Mouse (Mus musculus): ENCODE measurements around the gene Ksr1. TPM values are rescaled to one million over a fixed set of nuclear protein-coding genes. Genes with fewer than 3 reads are reported as not detected.

The Ksr1 gene
- polyA plus RNA-seq, 1 experiment from 2014 or later, result 2.1 TPM

- Histone ChIP-seq H3K9me3 (replicated peaks) (no peaks in the 10 kb centered on the region), H3K4me3 (replicated peaks) (no peak overlapping the region), H3K27ac (replicated peaks) (no peak overlapping the region), H3K36me3 (replicated peaks) (no peaks in the 10 kb centered on the region), H3K9ac (no peak overlapping the region), H3K4me2 (no peak overlapping the region), H3K4me1 (replicated peaks) (no peaks in the 10 kb centered on the region), H3K27me3 (no peaks in the 10 kb centered on the region)
- 77% methylated on average over 6 of the region's 6 CpGs for WGBS (ENCODE audit: insufficient replicate concordance)
- ATAC-seq (ENCODE audit: insufficient read depth), result no peak
Observed at GRCm38 (mm10) chr11:79104538-79104937, 41.7 kb downstream of the Ksr1 start.

GRCm38 (mm10) chr11:79104096-79104495, 42.1 kb downstream of the Ksr1 start:
- Histone ChIP-seq H3K4me3 (replicated peaks) (no peak overlapping the region), H3K36me3 (replicated peaks) (no peaks in the 10 kb centered on the region), H3K27ac (replicated peaks) (no peak overlapping the region), H3K4me1 (replicated peaks) (0 out of 2 replicates have a peak, but pooled peaks cover 3% of the 10 kb centered on the region), H3K27me3 (no peaks in the 10 kb centered on the region), H3K4me2 (no peak overlapping the region), H3K9me3 (replicated peaks) (no peaks in the 10 kb centered on the region), H3K9ac (no peak overlapping the region)
- no peak for ATAC-seq (ENCODE audit: insufficient read depth)
- 78% methylated on average over 11 of the region's 11 CpGs for WGBS (ENCODE audit: insufficient replicate concordance)

- no peak overlapping the region for H3K4me3 ChIP-seq (replicated peaks)
- no peak overlapping the region for H3K4me2 ChIP-seq
- ATAC-seq (ENCODE audit: insufficient read depth), result no peak
- H3K36me3 ChIP-seq (replicated peaks), result no peaks in the 10 kb centered on the region
- H3K9me3 ChIP-seq (replicated peaks), result no peaks in the 10 kb centered on the region
- peaks cover 8% of the 10 kb centered on the region; the same call in 1 of the 2 replicates for H3K4me1 ChIP-seq (replicated peaks)
- no peaks in the 10 kb centered on the region for H3K27me3 ChIP-seq
- 61% methylated on average over 5 of the region's 5 CpGs for WGBS (ENCODE audit: insufficient replicate concordance)
- no peak overlapping the region for H3K27ac ChIP-seq (replicated peaks)
- H3K9ac ChIP-seq, result no peak overlapping the region
Observed at GRCm38 (mm10) chr11:79103461-79103869, 42.7 kb downstream of the Ksr1 start.

- WGBS (ENCODE audit: insufficient replicate concordance), result 44% methylated on average over 4 of the region's 4 CpGs
- H3K36me3 ChIP-seq (replicated peaks), result no peaks in the 10 kb centered on the region
- H3K9ac ChIP-seq, result no peak overlapping the region
- no peak overlapping the region for H3K4me2 ChIP-seq
- no peak overlapping the region for H3K27ac ChIP-seq (replicated peaks)
- H3K27me3 ChIP-seq, result no peaks in the 10 kb centered on the region
- peaks cover 10% of the 10 kb centered on the region; the same call in 1 of the 2 replicates for H3K4me1 ChIP-seq (replicated peaks)
- no peaks in the 10 kb centered on the region for H3K9me3 ChIP-seq (replicated peaks)
- no peak for ATAC-seq (ENCODE audit: insufficient read depth)
- no peak overlapping the region for H3K4me3 ChIP-seq (replicated peaks)
Observed at GRCm38 (mm10) chr11:79102280-79102679, 43.9 kb downstream of the Ksr1 start.

GRCm38 (mm10) chr11:79101568-79101967, 44.6 kb downstream of the Ksr1 start:
- Histone ChIP-seq H3K4me2 (no peak overlapping the region), H3K27me3 (no peaks in the 10 kb centered on the region), H3K9ac (no peak overlapping the region), H3K36me3 (replicated peaks) (no peaks in the 10 kb centered on the region), H3K9me3 (replicated peaks) (no peaks in the 10 kb centered on the region), H3K4me1 (replicated peaks) (peaks cover 10% of the 10 kb centered on the region; the same call in 1 of the 2 replicates), H3K27ac (replicated peaks) (no peak overlapping the region), H3K4me3 (replicated peaks) (no peak overlapping the region)
- no peak for ATAC-seq (ENCODE audit: insufficient read depth)
- WGBS (ENCODE audit: insufficient replicate concordance), result 73% methylated on average over 6 of the region's 6 CpGs

GRCm38 (mm10) chr11:79099032-79099431, 47.2 kb downstream of the Ksr1 start:
- Histone ChIP-seq H3K4me3 (replicated peaks) (no peak overlapping the region), H3K9ac (no peak overlapping the region), H3K36me3 (replicated peaks) (no peaks in the 10 kb centered on the region), H3K4me2 (no peak overlapping the region), H3K27me3 (no peaks in the 10 kb centered on the region), H3K4me1 (replicated peaks) (peaks cover 19% of the 10 kb centered on the region), H3K27ac (replicated peaks) (no peak overlapping the region), H3K9me3 (replicated peaks) (no peaks in the 10 kb centered on the region)
- WGBS (ENCODE audit: insufficient replicate concordance), result 74% methylated on average over 8 of the region's 8 CpGs
- no peak for ATAC-seq (ENCODE audit: insufficient read depth)

GRCm38 (mm10) chr11:79097736-79098135, 48.5 kb downstream of the Ksr1 start:
- no peak overlapping the region for H3K4me3 ChIP-seq (replicated peaks)
- WGBS (ENCODE audit: insufficient replicate concordance), result 75% methylated on average over 7 of the region's 7 CpGs
- ATAC-seq (ENCODE audit: insufficient read depth), result no peak
- H3K4me1 ChIP-seq (replicated peaks), result peaks cover 29% of the 10 kb centered on the region
- H3K36me3 ChIP-seq (replicated peaks), result no peaks in the 10 kb centered on the region
- no peaks in the 10 kb centered on the region for H3K9me3 ChIP-seq (replicated peaks)
- no peak overlapping the region for H3K9ac ChIP-seq
- no peak overlapping the region for H3K27ac ChIP-seq (replicated peaks)
- H3K4me2 ChIP-seq, result no peak overlapping the region
- no peaks in the 10 kb centered on the region for H3K27me3 ChIP-seq

GRCm38 (mm10) chr11:79096673-79097072, 49.5 kb downstream of the Ksr1 start:
- 59% methylated on average over 5 of the region's 5 CpGs for WGBS (ENCODE audit: insufficient replicate concordance)
- Histone ChIP-seq H3K27ac (replicated peaks) (no peak overlapping the region), H3K4me1 (replicated peaks) (peaks cover 31% of the 10 kb centered on the region), H3K9ac (no peak overlapping the region), H3K27me3 (no peaks in the 10 kb centered on the region), H3K9me3 (replicated peaks) (no peaks in the 10 kb centered on the region), H3K4me2 (no peak overlapping the region), H3K4me3 (replicated peaks) (no peak overlapping the region), H3K36me3 (replicated peaks) (no peaks in the 10 kb centered on the region)
- no peak for ATAC-seq (ENCODE audit: insufficient read depth)

- ATAC-seq (ENCODE audit: insufficient read depth), result no peak
- H3K27ac ChIP-seq (replicated peaks), result no peak overlapping the region
Observed at GRCm38 (mm10) chr11:79095713-79096112, 50.5 kb downstream of the Ksr1 start.

GRCm38 (mm10) chr11:79094727-79095126, 51.5 kb downstream of the Ksr1 start:
- Histone ChIP-seq H3K4me2 (no peak overlapping the region), H3K4me1 (replicated peaks) (peaks cover 31% of the 10 kb centered on the region), H3K9me3 (replicated peaks) (no peaks in the 10 kb centered on the region), H3K9ac (no peak overlapping the region), H3K27ac (replicated peaks) (no peak overlapping the region), H3K36me3 (replicated peaks) (no peaks in the 10 kb centered on the region), H3K27me3 (no peaks in the 10 kb centered on the region), H3K4me3 (replicated peaks) (no peak overlapping the region)
- ATAC-seq (ENCODE audit: insufficient read depth), result no peak
- WGBS (ENCODE audit: insufficient replicate concordance), result 56% methylated on average over 5 of the region's 5 CpGs

More at GRCm38 (mm10) chr11:79095713-79096112, 50.5 kb downstream of the Ksr1 start:
- 51% methylated on average over 2 of the region's 2 CpGs for WGBS (ENCODE audit: insufficient replicate concordance)
- peaks cover 31% of the 10 kb centered on the region for H3K4me1 ChIP-seq (replicated peaks)
- no peak overlapping the region for H3K9ac ChIP-seq
- H3K36me3 ChIP-seq (replicated peaks), result no peaks in the 10 kb centered on the region
- no peak overlapping the region for H3K4me2 ChIP-seq
- H3K9me3 ChIP-seq (replicated peaks), result no peaks in the 10 kb centered on the region
- H3K4me3 ChIP-seq (replicated peaks), result no peak overlapping the region
- H3K27me3 ChIP-seq, result no peaks in the 10 kb centered on the region

GRCm38 (mm10) chr11:79093986-79094695, 52.1 kb downstream of the Ksr1 start:
- no peak for ATAC-seq (ENCODE audit: insufficient read depth)
- WGBS (ENCODE audit: insufficient replicate concordance), result 66% methylated on average over 10 of the region's 10 CpGs
- Histone ChIP-seq H3K4me3 (replicated peaks) (no peak overlapping the region), H3K4me1 (replicated peaks) (peaks cover 34% of the 10 kb centered on the region), H3K36me3 (replicated peaks) (no peaks in the 10 kb centered on the region), H3K27me3 (no peaks in the 10 kb centered on the region), H3K9ac (no peak overlapping the region), H3K9me3 (replicated peaks) (no peaks in the 10 kb centered on the region), H3K4me2 (no peak overlapping the region), H3K27ac (replicated peaks) (no peak overlapping the region; the same call in 1 of the 2 replicates)

Data from liver, embryonic 15.5 days (tissue).